Mouse (Mus musculus) neural tube, embryonic 10.5 days (tissue): ENCODE measurements around the gene Sumf2.

Experiments
- DNase-seq: peaks from one replicate; pipeline ENCODE4 v3.0.0-alpha.2; 2017; ENCODE audit warnings: low spot score; ENCODE audit errors: extremely low spot score

Gene Sumf2

DNA sequence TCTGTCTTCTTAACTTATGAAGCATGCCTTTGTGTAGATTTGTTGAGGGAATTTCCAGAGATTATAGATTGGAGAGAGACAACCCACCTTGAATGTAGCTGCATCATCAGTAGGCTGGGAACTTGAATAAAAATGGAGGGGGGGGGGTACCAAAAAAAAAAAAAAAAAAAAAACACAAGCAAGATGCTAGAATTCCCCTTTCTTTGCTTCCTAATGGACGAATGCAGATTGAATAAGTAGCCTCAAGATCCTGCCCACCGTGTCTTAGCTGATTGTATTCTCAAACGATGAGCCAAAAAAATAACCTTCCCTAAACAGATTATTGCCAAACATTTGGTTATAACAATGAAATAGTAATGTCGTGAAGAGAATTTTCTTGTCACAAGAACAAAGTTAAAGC, 61.0 kb downstream of the Sumf2 start:
- no peak for DNase-seq

DNA sequence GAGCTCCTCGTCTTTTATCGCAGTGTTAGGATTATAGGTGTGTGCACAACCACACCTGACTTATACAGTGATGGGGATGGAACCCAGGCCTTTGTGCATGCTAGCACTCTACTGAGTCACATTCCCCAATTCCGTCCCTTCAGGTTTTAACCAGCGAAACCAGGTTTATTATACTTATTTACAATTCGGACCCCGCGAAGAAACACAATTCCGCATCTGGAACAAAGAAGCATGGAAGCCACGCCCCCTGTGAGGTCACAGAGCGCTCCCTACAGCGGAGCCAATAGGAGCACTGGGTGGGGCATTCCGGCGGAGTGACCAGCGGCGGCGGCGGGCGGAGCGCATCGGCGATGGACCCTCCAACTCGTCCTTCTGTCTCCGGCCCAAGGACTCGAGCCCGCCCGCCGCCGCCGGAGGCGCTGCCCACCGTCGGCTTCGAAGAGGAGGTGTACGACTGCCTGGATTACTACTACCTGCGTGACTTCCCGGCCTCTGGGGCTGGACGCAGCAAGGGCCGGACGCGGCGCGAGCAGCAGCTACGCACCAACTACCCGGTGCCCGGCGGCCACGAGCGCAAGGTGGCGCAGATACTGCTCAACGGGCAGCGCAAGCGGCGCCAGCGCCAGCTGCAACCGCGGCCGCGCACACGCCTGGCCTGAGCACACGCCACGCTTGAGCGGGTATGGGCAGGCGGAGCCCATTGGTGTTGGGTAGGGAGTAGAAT, 61.6 kb downstream of the Sumf2 start, which contains the start of gene Nupr1l:
TSS of gene Nupr1l (plus strand) at position 299 of the 724 bp plus-strand sequence.
- peak; percentile 97 for DNase-seq

DNA sequence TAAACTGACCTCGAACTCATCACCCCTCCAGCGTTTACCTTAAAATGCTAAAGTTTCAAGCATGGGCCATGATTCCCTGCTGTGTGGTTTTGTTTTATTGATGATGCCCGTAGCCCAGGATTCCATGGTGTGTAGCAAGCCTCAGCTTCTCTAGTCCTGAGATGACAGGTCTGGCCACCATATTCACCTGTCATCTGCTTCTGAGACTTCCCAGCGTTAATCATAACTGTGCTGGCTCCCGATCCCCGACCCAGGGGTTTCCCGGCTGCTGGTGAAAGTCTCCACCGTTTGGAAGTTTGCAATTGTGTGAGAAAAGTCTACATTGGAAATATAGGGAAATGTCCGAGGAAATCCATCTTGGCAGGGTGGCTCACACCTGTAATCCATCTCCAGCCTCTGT, 62.4 kb downstream of the Sumf2 start:
- no peak for DNase-seq

DNA sequence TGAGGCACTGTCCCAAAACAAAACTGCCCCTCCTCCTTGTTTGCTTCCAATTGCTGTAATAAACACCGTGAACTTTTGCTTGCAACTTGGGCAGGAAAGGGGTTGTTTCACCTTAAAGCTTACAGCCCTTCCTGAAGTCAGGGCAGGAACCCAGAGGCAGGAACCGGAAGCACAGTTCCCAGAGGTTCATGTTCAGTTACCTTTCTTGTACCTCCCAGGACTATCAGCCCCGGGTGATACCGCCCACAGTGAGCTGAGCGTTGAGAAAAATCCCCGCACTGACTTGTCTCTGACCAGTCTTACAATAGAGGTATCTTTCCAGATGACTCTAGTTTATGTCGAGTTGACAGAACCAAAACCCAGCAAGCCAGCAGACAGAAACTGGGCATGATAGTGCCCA, 62.8 kb downstream of the Sumf2 start:
- DNase-seq = no peak
